Mouse (Mus musculus) lung, adult 2 months (tissue): ENCODE measurements around the gene Trim63. TPM values are rescaled to one million over a fixed set of nuclear protein-coding genes. Genes with fewer than 3 reads are reported as not detected.

Source experiments
- DNase-seq: peaks from one replicate; pipeline ENCODE4 v3.0.0; 2022
- H3K4me1 ChIP-seq: fragments of 200-500 bp; 2 replicates; pipeline ENCODE4 v1.6.1; 2011; ENCODE audit warnings: low read length; ENCODE audit not compliant: control insufficient read depth, insufficient read depth
- H3K4me3 ChIP-seq: fragments of 200-500 bp; replicated peaks from 2 replicates; pipeline ENCODE3; 2011; ENCODE audit warnings: low read depth, mild to moderate bottlenecking, control low read depth, low read length; ENCODE audit errors: extremely low read depth
- CTCF ChIP-seq: fragments of 200-500 bp; IDR thresholded peaks from 2 replicates; pipeline ENCODE4 v1.5.1; 2011; ENCODE audit warnings: mild to moderate bottlenecking, low read length, control low read depth; ENCODE audit not compliant: insufficient read depth
- POLR2A ChIP-seq: fragments of 200-500 bp; IDR thresholded peaks from 2 replicates; pipeline ENCODE4 v1.6.1; 2011; ENCODE audit warnings: low read depth, mild to moderate bottlenecking, control low read depth, low read length, borderline replicate concordance; ENCODE audit errors: extremely low read depth
- WGBS: fragments of 180-500 bp; shearing (Covaris S2); methylation state at CpG from one replicate; pipeline ENCODE4 v1.1.7; 2018; 5-methylcytosine and 5-hydroxymethylcytosine counted together
- polyA plus RNA-seq: library from polyadenylated mRNA; depleted of rRNA; stranded (reverse); fragments of >200 nt; gene quantifications from 2 replicates; pipeline ENCODE4 v1.2.3, GENCODE M21; 2012; rRNA removed

Gene Trim63
- polyA plus RNA-seq, 1 experiment = 4.6 TPM

DNA sequence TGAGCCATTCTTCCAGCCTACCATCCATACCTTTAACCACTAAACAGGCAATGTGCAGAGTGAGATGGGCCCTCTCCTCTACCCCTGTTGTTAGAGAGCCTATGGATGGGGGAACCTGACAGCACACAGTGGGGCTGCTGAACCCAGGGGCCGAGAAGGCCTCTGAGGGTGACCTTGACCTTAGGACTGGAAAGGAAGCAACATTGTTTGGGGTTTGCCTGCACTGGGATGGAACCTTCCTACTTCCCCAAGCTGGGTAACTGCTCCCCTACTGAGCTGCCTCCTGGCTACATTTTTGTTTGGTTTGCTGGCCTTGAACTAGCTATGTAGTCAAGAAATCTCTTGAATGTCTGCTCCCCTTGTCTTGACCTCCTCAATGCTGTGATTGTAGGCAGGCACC, 59.4 kb downstream of the Trim63 start:
- no peak for DNase-seq
- no peak overlapping the region for H3K4me3 ChIP-seq
- peaks cover 7% of the 10 kb centered on the region; the same call in 1 of the 2 replicates for H3K4me1 ChIP-seq
- WGBS = 32% methylated on average over 1 of the region's 1 CpGs
- TF ChIP-seq POLR2A = no peak
- no peak for TF ChIP-seq CTCF

- no peak for TF ChIP-seq CTCF
- H3K4me1 ChIP-seq = no peaks in the 10 kb centered on the region
- no peak overlapping the region for H3K4me3 ChIP-seq
- WGBS = 51% methylated on average over 10 of the region's 10 CpGs
- no peak for DNase-seq
These were observed 63.2 kb downstream of the Trim63 start for GRCm38 (mm10) chr4:134378089-134378615.

Other genes with a start within 250 kb of the Trim63 start
- gene Cd52, start 220.0 kb upstream of the Trim63 start, polyA plus RNA-seq = 52.8 and 76.5 TPM in 2 replicates
- gene Ubxn11, start 212.6 kb upstream of the Trim63 start, polyA plus RNA-seq = 28.8 and 30.0 TPM in 2 replicates
- 654 and 703 TPM in 2 replicates for gene Sh3bgrl3, start 186.3 kb upstream of the Trim63 start, polyA plus RNA-seq
- 17.1 and 30.2 TPM in 2 replicates for gene Cep85, start 128.0 kb upstream of the Trim63 start, polyA plus RNA-seq
- gene Gm7534, start 112.1 kb upstream of the Trim63 start, polyA plus RNA-seq = not detected in 2 replicates
- 0.20 and 0.31 TPM in 2 replicates for gene Catsper4, start 87.7 kb upstream of the Trim63 start, polyA plus RNA-seq
- 13.8 and 15.8 TPM in 2 replicates for gene Cnksr1, start 76.7 kb upstream of the Trim63 start, polyA plus RNA-seq
- not detected in 2 replicates for gene E130218I03Rik, start 71.5 kb upstream of the Trim63 start, polyA plus RNA-seq
- gene Zfp593, start 69.5 kb upstream of the Trim63 start, polyA plus RNA-seq = 7.2 and 7.5 TPM in 2 replicates
- not detected in 2 replicates for gene Gm30191, start 68.2 kb upstream of the Trim63 start, polyA plus RNA-seq
- gene Grrp1, start 61.0 kb upstream of the Trim63 start, polyA plus RNA-seq = 37.9 and 61.1 TPM in 2 replicates
- 2.3 and 4.3 TPM in 2 replicates for gene Pdik1l, start 27.2 kb upstream of the Trim63 start, polyA plus RNA-seq
- gene Slc30a2, start 28.1 kb downstream of the Trim63 start, polyA plus RNA-seq = 0.41 and 0.51 TPM in 2 replicates
- 1.9 and 3.7 TPM in 2 replicates for gene Extl1, start 68.7 kb downstream of the Trim63 start, polyA plus RNA-seq
- gene Pafah2, start 81.2 kb downstream of the Trim63 start, polyA plus RNA-seq = 35.6 and 41.0 TPM in 2 replicates
- 18.8 and 38.6 TPM in 2 replicates for gene Stmn1, start 153.2 kb downstream of the Trim63 start, polyA plus RNA-seq
- 146 and 205 TPM in 2 replicates for gene Paqr7, start 181.6 kb downstream of the Trim63 start, polyA plus RNA-seq
- not detected in 2 replicates for gene Aunip, start 195.9 kb downstream of the Trim63 start, polyA plus RNA-seq
- 115 and 169 TPM in 2 replicates for gene Mtfr1l, start 220.3 kb downstream of the Trim63 start, polyA plus RNA-seq
- gene Selenon, start 237.0 kb downstream of the Trim63 start, polyA plus RNA-seq = 36.2 and 42.2 TPM in 2 replicates